Mouse (Mus musculus): Measurements from ENCODE around the gene Tspan7. TPM values are rescaled to one million over a fixed set of nuclear protein-coding genes. Genes with fewer than 3 reads are reported as not detected.
A peak's percentile ranks its signal among the peaks of the same experiment; 100 is the strongest.

Tspan7 gene
- polyA plus RNA-seq, 1 experiment from 2014 or later, result 336 TPM

DNA sequence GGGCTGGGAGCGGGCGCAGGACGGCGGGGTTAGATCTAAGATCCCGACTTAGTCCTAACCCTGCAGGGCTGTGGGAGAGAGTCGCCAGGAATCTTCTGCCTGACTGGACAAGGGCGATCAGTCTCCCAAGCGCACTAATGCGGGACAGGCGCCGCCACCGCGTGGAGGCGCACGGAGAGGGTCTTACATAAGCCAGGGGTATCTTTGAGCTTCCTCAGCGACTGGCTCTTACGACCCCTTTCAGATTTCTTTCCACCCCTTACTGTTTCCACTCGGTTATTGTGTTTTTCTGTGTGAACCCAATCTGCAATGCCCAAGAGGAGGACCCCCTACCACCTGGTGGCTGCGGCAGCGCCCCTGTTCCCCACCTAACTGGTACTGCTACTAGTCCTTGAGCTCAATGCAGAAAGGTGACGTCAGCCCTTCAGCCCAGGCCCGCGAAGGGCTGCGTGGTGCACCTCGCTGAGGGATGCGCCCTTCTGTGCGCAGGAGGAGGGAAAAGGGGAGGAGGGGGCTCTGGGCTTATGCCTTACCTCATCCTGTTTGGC, 780 bp downstream of the Tspan7 start:
- Histone ChIP-seq H3K4me2 (ENCODE audit: low read length) (peak overlapping the region; percentile 39), H3K4me1 (replicated peaks; ENCODE audit: control insufficient read depth, insufficient read depth, low read length) (0 out of 2 replicates have a peak, but pooled peaks cover 3% of the 10 kb centered on the region), H3K9me3 (ENCODE audit: control insufficient read depth, low read length) (no peaks in the 10 kb centered on the region), H3K27ac (ENCODE audit: low read length) (peak overlapping the region; percentile 75), H3K36me3 (ENCODE audit: control insufficient read depth, insufficient read depth) (no peaks in the 10 kb centered on the region), H3K27me3 (replicated peaks; ENCODE audit: control insufficient read depth, insufficient read depth, low read length) (no peaks in the 10 kb centered on the region), H3K9ac (replicated peaks; ENCODE audit: low read depth, low read length) (peak overlapping the region; percentile 71), H3K4me3 (replicated peaks; ENCODE audit: low read length) (peak overlapping the region; percentile 60)
- WGBS, result 14% methylated on average over 27 of the region's 27 CpGs
- peak; percentile 89 for ATAC-seq

DNA sequence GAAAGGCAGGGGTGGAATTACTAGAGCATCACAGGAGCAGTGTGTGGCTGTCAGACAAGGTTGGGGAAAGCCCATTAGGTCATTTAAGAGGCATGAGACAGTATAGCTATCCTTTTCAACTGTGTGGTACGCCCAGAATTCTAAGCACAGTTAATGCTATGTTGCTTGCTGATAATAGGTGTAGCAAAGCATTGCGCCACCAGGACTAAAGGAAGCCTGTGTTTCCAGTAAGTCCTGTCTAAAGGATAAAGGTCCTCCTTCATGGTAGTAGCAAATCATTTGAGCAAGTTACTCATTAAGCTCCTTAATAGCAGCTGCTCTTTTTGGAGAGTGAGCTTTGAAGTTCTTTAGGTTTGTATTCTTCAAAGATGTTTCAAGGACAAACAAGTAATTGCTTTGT, 13.6 kb downstream of the Tspan7 start:
- Histone ChIP-seq H3K9me3 (ENCODE audit: control insufficient read depth, low read length) (no peaks in the 10 kb centered on the region), H3K4me3 (replicated peaks; ENCODE audit: low read length) (no peak overlapping the region), H3K4me2 (ENCODE audit: low read length) (no peak overlapping the region), H3K36me3 (ENCODE audit: control insufficient read depth, insufficient read depth) (no peaks in the 10 kb centered on the region), H3K9ac (replicated peaks; ENCODE audit: low read depth, low read length) (no peak overlapping the region), H3K4me1 (replicated peaks; ENCODE audit: control insufficient read depth, insufficient read depth, low read length) (no peaks in the 10 kb centered on the region), H3K27me3 (replicated peaks; ENCODE audit: control insufficient read depth, insufficient read depth, low read length) (no peaks in the 10 kb centered on the region), H3K27ac (ENCODE audit: low read length) (no peak overlapping the region)
- ATAC-seq, result no peak
- WGBS, result 68% methylated on average over 2 of the region's 2 CpGs

DNA sequence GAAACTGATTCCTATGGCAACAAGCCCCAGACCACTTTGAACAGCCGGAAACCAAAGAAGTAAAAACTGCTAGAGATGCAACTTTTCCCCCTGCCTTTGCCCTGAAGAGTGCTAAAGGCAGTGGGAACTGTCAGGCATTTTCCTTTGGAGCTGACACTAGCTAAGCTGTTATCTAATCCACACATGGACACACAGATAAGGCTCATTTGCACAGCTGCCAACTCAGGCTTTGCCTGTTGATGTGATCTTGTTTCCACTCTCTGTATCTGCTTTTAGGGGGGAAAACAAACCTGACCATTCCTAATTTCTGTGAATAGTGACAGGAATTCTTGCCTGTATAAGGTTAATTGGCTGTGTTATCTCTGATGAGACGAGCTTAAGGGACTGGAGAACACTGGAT, 17.7 kb downstream of the Tspan7 start:
- no peak for ATAC-seq
- Histone ChIP-seq H3K9ac (replicated peaks; ENCODE audit: low read depth, low read length) (no peak overlapping the region), H3K4me3 (replicated peaks; ENCODE audit: low read length) (no peak overlapping the region), H3K9me3 (ENCODE audit: control insufficient read depth, low read length) (no peaks in the 10 kb centered on the region), H3K4me2 (ENCODE audit: low read length) (no peak overlapping the region), H3K4me1 (replicated peaks; ENCODE audit: control insufficient read depth, insufficient read depth, low read length) (no peaks in the 10 kb centered on the region), H3K36me3 (ENCODE audit: control insufficient read depth, insufficient read depth) (no peaks in the 10 kb centered on the region), H3K27me3 (replicated peaks; ENCODE audit: control insufficient read depth, insufficient read depth, low read length) (no peaks in the 10 kb centered on the region), H3K27ac (ENCODE audit: low read length) (no peak overlapping the region)
- WGBS, result 66% methylated on average over 2 of the region's 2 CpGs

DNA sequence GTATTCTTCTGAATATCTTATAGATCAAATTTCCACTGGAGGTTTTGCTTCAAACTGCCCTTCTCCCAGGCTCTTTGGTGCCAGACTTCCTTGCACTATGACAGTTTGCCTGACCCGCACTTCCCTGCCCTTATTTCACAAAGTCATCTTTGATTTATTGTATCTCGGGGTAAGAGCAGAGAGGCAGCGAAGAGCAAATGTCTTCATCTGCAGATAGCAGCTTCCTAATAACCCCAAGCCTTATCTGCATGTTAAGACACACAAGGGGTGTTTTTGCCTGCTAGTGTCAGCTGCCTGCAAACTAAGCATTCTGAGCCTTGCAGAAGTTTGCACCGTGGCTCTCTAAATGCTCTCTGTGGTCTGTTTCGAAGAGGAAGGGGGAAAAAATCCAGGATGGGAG, 29.5 kb downstream of the Tspan7 start:
- WGBS, result 76% methylated on average over 5 of the region's 5 CpGs

DNA sequence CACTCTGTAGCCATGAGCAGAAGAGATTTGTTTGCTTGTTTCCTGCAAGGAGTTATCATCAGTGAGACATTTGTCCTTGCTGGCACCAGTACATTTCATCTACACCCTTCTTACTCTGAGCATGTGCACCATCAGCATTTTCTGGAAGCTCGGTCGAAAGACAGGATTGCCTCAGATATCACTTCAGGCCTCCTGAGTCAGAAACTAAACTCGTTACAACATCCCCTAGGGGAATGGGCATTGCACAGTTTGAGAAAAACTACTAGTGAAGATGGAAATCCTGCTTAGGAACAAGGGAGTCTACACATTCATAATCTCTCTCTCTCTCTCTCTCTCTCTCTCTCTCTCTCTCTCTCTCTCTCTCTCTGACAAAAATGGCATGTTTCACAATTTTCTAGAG, 30.0 kb downstream of the Tspan7 start:
- Histone ChIP-seq H3K27me3 (replicated peaks; ENCODE audit: control insufficient read depth, insufficient read depth, low read length) (no peaks in the 10 kb centered on the region), H3K9ac (replicated peaks; ENCODE audit: low read depth, low read length) (no peak overlapping the region), H3K4me2 (ENCODE audit: low read length) (no peak overlapping the region), H3K4me3 (replicated peaks; ENCODE audit: low read length) (no peak overlapping the region), H3K36me3 (ENCODE audit: control insufficient read depth, insufficient read depth) (no peaks in the 10 kb centered on the region), H3K9me3 (ENCODE audit: control insufficient read depth, low read length) (no peaks in the 10 kb centered on the region), H3K27ac (ENCODE audit: low read length) (no peak overlapping the region), H3K4me1 (replicated peaks; ENCODE audit: control insufficient read depth, insufficient read depth, low read length) (peaks cover 2% of the 10 kb centered on the region; the same call in 1 of the 2 replicates)
- WGBS, result 48% methylated on average over 3 of the region's 3 CpGs
- no peak for ATAC-seq

More for the DNA sequence above, 29.5 kb downstream of the Tspan7 start:
- no peak overlapping the region for H3K9ac ChIP-seq (replicated peaks; ENCODE audit: low read depth, low read length)
- H3K4me1 ChIP-seq (replicated peaks; ENCODE audit: control insufficient read depth, insufficient read depth, low read length), result peaks cover 2% of the 10 kb centered on the region; the same call in 1 of the 2 replicates
- no peak for ATAC-seq
- no peak overlapping the region for H3K4me2 ChIP-seq (ENCODE audit: low read length)
- H3K27me3 ChIP-seq (replicated peaks; ENCODE audit: control insufficient read depth, insufficient read depth, low read length), result no peaks in the 10 kb centered on the region
- H3K4me3 ChIP-seq (replicated peaks; ENCODE audit: low read length), result no peak overlapping the region
- no peaks in the 10 kb centered on the region for H3K9me3 ChIP-seq (ENCODE audit: control insufficient read depth, low read length)
- H3K36me3 ChIP-seq (ENCODE audit: control insufficient read depth, insufficient read depth), result no peaks in the 10 kb centered on the region
- no peak overlapping the region for H3K27ac ChIP-seq (ENCODE audit: low read length)

DNA sequence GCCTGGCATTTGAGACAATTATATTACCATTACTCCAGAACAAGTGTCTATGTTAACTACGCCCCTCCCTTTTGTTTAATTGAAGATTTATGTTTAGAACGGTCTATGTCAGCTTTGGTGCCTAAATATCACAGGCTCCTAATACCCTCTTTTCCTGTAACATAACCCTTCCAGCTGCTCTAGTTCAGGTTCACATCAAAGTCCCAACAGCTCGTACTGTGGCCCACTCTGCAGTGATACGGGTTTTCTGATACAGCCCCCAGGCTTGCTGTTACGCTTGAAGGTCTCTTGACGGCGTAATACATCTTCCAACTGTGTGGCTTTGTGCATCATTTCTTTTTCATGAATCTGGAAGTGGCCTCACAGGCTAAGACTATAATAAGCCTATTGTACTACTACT, 31.5 kb downstream of the Tspan7 start:
- Histone ChIP-seq H3K27me3 (replicated peaks; ENCODE audit: control insufficient read depth, insufficient read depth, low read length) (no peaks in the 10 kb centered on the region), H3K27ac (ENCODE audit: low read length) (no peak overlapping the region), H3K36me3 (ENCODE audit: control insufficient read depth, insufficient read depth) (no peaks in the 10 kb centered on the region), H3K9ac (replicated peaks; ENCODE audit: low read depth, low read length) (no peak overlapping the region), H3K4me3 (replicated peaks; ENCODE audit: low read length) (no peak overlapping the region), H3K4me2 (ENCODE audit: low read length) (no peak overlapping the region), H3K4me1 (replicated peaks; ENCODE audit: control insufficient read depth, insufficient read depth, low read length) (peaks cover 2% of the 10 kb centered on the region; the same call in 1 of the 2 replicates), H3K9me3 (ENCODE audit: control insufficient read depth, low read length) (no peaks in the 10 kb centered on the region)
- no peak for ATAC-seq
- 81% methylated on average over 7 of the region's 7 CpGs for WGBS

DNA sequence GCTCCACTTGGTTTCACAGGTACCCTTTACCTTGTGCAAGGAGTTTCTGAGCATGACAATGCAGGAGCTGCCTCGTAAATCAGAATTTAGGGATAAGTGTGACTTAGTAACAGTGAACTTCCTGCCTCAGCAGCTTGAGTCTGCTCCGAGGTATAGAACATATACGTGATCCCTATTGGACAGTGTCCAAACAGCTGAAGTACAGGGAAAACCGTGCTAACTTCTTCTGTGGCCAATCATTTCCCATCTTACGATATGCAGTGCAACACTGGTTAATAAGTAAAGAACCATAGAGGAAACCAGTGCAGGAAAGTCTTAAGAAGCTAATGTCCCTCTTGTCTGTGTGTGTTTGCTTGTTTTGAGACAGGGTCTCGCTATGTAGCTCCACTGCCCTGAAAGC, 32.0 kb downstream of the Tspan7 start:
- Histone ChIP-seq H3K27me3 (replicated peaks; ENCODE audit: control insufficient read depth, insufficient read depth, low read length) (no peaks in the 10 kb centered on the region), H3K9me3 (ENCODE audit: control insufficient read depth, low read length) (no peaks in the 10 kb centered on the region), H3K4me2 (ENCODE audit: low read length) (no peak overlapping the region), H3K4me1 (replicated peaks; ENCODE audit: control insufficient read depth, insufficient read depth, low read length) (peaks cover 2% of the 10 kb centered on the region; the same call in 1 of the 2 replicates), H3K9ac (replicated peaks; ENCODE audit: low read depth, low read length) (no peak overlapping the region), H3K4me3 (replicated peaks; ENCODE audit: low read length) (no peak overlapping the region), H3K27ac (ENCODE audit: low read length) (no peak overlapping the region), H3K36me3 (ENCODE audit: control insufficient read depth, insufficient read depth) (no peaks in the 10 kb centered on the region)
- 81% methylated on average over 6 of the region's 6 CpGs for WGBS
- no peak for ATAC-seq

DNA sequence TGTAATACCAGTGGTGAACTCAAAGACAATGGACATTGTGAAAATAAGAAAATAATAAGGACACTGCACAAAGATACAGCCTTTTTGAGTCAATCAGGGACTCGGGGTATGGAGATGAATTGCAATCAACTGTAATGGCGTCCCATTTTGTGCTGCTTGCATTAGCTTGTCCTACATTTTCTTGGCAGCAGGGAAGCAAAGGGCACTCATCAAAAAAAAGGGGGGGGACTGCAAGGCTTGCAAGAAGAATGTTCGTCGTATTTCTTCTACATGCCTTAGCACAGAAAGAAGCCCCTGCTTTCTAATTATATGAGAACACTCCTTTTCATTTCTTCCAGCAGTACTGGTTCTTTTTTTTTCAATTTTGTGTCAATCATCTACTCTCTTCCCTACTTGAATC, 32.8 kb downstream of the Tspan7 start:
- Histone ChIP-seq H3K4me2 (ENCODE audit: low read length) (no peak overlapping the region), H3K36me3 (ENCODE audit: control insufficient read depth, insufficient read depth) (no peaks in the 10 kb centered on the region), H3K4me3 (replicated peaks; ENCODE audit: low read length) (no peak overlapping the region), H3K4me1 (replicated peaks; ENCODE audit: control insufficient read depth, insufficient read depth, low read length) (peaks cover 2% of the 10 kb centered on the region; the same call in 1 of the 2 replicates), H3K9me3 (ENCODE audit: control insufficient read depth, low read length) (no peaks in the 10 kb centered on the region), H3K27ac (ENCODE audit: low read length) (no peak overlapping the region; the same call in 1 of the 2 replicates), H3K9ac (replicated peaks; ENCODE audit: low read depth, low read length) (no peak overlapping the region), H3K27me3 (replicated peaks; ENCODE audit: control insufficient read depth, insufficient read depth, low read length) (no peaks in the 10 kb centered on the region)
- peak; percentile 31 for ATAC-seq
- WGBS, result 29% methylated on average over 4 of the region's 4 CpGs

DNA sequence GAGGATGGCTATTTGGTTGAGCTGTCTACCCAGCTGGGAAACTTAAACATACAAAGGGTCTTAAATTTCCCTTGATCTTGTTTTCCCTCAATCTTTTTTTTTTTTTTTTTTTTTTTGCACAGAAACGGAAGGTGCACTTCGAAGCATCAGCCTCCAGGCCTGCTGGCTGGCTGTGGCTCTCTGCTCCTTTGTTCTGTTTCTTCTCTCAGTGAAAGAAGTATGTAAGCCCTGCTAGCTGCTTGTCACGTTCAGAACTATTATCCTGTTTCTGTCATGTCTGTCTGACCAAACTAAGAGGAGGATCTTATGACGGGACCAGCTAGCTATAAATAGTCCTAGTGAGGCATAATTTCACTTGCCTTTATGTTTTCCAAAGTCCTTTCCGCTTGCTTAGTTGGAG, 33.6 kb downstream of the Tspan7 start:
- H3K4me2 ChIP-seq (ENCODE audit: low read length), result no peak overlapping the region
- peaks cover 2% of the 10 kb centered on the region; the same call in 1 of the 2 replicates for H3K4me1 ChIP-seq (replicated peaks; ENCODE audit: control insufficient read depth, insufficient read depth, low read length)
- no peaks in the 10 kb centered on the region for H3K9me3 ChIP-seq (ENCODE audit: control insufficient read depth, low read length)
- no peak overlapping the region for H3K9ac ChIP-seq (replicated peaks; ENCODE audit: low read depth, low read length)
- no peak overlapping the region for H3K4me3 ChIP-seq (replicated peaks; ENCODE audit: low read length)
- no peaks in the 10 kb centered on the region for H3K27me3 ChIP-seq (replicated peaks; ENCODE audit: control insufficient read depth, insufficient read depth, low read length)
- peak overlapping the region; percentile 18; the same call in 1 of the 2 replicates for H3K27ac ChIP-seq (ENCODE audit: low read length)
- H3K36me3 ChIP-seq (ENCODE audit: control insufficient read depth, insufficient read depth), result no peaks in the 10 kb centered on the region
- WGBS, result 40% methylated on average over 5 of the region's 5 CpGs
- ATAC-seq, result no peak

DNA sequence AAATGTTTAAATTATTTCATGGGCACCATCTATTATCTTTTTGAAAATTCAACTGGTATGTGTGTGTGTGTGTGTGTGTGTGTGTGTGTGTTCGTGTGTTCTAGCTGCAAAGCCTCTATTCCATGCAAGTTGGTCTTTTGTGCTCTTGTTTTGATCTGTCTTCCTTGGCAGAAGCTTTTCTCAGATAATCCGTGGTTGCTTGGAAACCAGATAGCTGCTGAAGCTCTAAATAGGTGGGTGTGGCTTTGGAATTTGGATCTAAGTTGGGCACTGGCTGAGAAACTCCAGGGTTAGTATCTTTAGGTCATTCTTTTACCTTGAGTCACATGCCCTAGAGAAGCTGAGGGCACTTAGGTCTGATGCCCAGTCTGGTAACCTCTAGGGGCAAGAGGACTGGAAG, 50.5 kb downstream of the Tspan7 start:
- Histone ChIP-seq H3K4me1 (replicated peaks; ENCODE audit: control insufficient read depth, insufficient read depth, low read length) (no peaks in the 10 kb centered on the region), H3K4me3 (replicated peaks; ENCODE audit: low read length) (no peak overlapping the region), H3K27me3 (replicated peaks; ENCODE audit: control insufficient read depth, insufficient read depth, low read length) (no peaks in the 10 kb centered on the region), H3K9ac (replicated peaks; ENCODE audit: low read depth, low read length) (no peak overlapping the region), H3K36me3 (ENCODE audit: control insufficient read depth, insufficient read depth) (no peaks in the 10 kb centered on the region), H3K27ac (ENCODE audit: low read length) (no peak overlapping the region), H3K4me2 (ENCODE audit: low read length) (no peak overlapping the region), H3K9me3 (ENCODE audit: control insufficient read depth, low read length) (no peaks in the 10 kb centered on the region)
- 9% methylated on average over 2 of the region's 2 CpGs for WGBS
- ATAC-seq, result no peak

Measured in forebrain, embryonic 16.5 days (tissue).